Mouse (Mus musculus) T-helper 2 cell (primary cell): ENCODE measurements around the gene Ccdc7a.
"Not testable (repeated sequence)": the region's sequence is repeated elsewhere in the genome, so short reads cannot be mapped to it uniquely, and the experiment has no call there.

Experiments used
- in situ Hi-C: fragments of 300-600 bp; cut with MboI, MseI; formaldehyde crosslinking; loops from one replicate; pipeline ENCODE4 v1.15.1; 2025; ENCODE audit warnings: high pct_unique_total_duplicates

The Ccdc7a gene

DNA sequence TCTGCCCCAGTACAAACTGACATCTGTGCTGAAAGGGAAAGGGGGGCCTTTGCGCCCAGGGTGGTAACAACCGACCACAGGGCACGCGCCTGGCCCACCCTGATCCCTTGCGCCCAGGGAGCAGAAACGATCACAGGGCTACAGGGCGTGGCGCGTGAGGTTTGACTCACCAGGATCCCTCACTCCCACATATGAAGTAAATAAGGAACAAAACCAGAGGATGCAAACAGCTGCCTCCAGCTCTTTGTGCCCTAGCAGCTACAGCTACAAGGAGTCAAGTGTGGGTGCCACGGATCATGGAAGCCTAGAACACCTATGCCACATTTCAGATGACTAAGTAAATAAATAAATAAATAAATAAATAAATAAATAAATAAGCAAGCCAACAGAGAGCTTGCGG, at the start of gene Ccdc7a:
Gene Ccdc7a (minus strand): TSS at position 101 of the 400 bp plus-strand sequence.
- in situ Hi-C loops: not testable (repeated sequence)

DNA sequence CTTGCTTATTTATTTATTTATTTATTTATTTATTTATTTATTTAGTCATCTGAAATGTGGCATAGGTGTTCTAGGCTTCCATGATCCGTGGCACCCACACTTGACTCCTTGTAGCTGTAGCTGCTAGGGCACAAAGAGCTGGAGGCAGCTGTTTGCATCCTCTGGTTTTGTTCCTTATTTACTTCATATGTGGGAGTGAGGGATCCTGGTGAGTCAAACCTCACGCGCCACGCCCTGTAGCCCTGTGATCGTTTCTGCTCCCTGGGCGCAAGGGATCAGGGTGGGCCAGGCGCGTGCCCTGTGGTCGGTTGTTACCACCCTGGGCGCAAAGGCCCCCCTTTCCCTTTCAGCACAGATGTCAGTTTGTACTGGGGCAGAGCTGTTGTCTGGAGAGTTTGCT, 1.5 kb upstream of the Ccdc7a start, which contains the start of gene Ccdc7b:
Gene Ccdc7b (plus strand): TSS at position 301 of the 400 bp plus-strand sequence.
- in situ Hi-C loops: not testable (repeated sequence)

DNA sequence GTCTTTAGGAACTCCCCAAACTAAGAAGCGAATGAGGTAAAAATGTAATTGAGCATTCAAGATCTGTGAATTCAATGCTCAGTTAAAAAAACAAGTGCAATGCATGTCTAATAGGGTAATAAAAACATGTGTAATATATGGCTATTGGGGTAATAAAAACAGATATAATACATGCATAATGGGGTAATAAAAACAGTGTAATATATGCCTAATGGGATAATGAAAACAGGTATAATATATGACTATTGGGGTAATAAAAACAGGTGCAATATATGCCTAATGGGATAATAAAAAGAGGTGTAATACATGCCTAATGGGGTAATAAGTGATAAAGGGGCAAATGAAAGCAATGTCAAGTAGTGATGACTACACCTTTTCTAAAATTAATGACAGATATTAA, 73.9 kb downstream of the Ccdc7a start:
- in situ Hi-C loops: no loop called here

DNA sequence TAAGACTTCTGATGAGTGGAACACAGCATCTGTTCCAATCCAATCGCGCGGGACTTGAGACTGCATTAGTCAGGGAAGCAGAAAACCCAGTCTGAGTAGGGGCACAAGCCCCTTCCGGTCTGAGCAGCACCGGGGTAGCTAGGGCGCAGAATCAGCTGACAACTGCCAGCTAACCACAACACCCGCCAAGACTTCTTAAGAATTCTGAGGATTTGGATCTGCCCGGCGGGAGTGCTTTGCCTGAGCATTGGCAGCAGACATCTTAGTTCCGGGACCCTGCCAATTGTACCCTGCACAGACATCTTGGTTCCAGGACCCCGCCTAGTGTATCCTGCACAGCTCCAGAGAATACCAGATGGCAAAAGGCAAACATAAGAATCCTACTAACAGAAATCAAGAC, 116.4 kb downstream of the Ccdc7a start:
- in situ Hi-C loops: not testable (repeated sequence)

DNA sequence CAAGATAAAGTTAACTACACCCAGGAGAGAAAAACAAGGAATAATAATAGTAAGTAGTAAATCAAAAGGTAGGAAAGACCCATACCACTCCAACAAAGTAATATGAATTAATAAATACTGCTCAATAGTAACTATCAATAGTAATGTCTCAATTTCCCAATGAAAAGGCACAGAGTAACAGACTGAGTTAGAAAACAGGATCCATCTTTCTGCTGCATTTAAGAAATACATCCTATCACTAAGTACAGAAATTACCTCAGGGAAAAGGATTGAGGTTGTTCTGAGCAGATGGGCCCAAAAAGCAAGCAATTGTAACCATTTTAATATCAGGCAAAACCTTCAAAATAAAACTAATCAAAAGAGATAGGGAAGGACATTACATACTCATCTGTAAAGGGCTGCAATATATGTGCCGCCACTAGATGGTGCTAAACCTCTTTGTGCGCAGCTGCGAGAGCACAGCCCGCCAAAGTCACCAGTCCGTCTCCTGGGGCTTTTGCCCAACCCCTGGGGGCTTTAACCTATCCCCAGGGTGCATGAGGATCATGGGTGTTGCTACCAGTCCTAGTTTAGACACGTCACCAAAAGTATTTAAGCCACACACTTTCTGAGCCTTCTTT, 124.2 kb downstream of the Ccdc7a start:
- in situ Hi-C loops: not testable (repeated sequence)

DNA sequence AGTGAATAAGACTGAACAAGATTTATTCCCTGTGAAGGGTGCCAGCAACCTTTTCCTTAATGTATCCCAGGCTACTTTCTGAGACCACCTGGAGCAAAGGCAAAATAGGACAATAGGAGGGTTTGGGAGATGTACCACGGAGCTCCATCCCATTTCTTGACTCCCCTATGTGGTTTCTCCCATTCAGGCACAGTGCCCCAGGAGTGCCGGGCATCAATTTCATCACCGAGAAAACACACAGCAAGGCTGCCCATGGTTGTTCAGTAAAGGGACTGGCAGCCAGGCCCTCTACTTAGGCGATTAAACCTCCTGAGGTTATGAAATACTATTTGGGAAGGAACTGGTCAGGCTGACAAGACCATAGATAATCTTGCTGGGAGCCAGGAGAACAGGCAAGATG, 131.9 kb downstream of the Ccdc7a start:
- in situ Hi-C loops: no loop called here

DNA sequence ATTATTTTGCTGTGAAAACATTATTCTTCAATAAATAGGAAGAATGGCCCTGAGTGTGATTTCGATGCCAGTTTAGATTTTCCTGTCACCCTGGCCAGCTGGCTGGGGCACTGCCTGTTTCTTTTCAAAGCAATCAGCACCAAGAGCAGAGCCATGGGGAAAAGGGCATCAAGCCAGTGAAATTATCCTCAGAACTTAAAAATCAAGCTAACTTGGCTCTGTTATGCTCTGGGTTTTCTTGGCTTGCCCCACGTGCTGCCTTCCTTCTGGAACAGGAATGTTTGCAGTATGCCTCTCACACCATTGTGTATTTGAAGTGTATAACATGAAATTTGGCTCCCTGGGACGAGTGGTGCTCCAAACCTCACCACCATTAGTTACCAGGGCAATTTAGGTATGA, 182.6 kb downstream of the Ccdc7a start:
- in situ Hi-C loops: no loop called here

DNA sequence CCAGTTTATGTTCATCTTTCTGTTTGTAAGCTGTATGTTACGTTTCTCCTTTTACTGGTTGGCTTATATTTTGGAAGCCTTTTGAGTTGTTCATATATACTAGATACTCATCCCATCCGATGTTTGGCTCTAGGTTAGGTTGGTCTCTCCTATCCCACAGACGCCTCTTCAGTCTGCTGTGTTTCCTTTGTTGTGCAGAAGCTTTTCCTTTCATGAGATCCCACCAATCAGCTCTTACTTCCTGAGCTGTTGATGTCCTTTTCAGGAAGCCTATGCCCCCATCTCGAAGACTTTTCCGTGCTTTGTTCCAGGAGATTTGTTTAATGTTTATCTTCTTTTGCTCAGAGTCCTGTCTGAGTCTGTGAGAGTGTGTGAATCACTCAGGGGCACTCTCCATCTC, 221.6 kb downstream of the Ccdc7a start:
- in situ Hi-C loops: no loop called here

DNA sequence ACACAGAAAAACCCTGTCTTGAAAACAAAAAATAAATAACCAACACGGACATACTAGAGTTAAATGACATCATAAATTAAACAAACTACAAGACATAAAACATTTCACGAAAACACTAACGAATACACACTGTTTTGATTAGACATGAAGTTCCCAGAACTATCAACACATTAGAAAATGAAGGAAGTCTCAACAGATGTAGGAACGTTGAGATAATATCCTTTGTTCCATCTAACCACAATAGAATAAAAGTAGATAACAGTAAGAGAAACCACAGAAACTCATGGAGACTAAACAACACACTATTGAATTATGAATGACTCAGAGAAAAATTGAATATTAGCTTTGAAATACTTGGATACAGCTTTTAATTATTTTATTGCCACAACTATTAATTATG, 252.8 kb downstream of the Ccdc7a start:
- in situ Hi-C loops: no loop called here

DNA sequence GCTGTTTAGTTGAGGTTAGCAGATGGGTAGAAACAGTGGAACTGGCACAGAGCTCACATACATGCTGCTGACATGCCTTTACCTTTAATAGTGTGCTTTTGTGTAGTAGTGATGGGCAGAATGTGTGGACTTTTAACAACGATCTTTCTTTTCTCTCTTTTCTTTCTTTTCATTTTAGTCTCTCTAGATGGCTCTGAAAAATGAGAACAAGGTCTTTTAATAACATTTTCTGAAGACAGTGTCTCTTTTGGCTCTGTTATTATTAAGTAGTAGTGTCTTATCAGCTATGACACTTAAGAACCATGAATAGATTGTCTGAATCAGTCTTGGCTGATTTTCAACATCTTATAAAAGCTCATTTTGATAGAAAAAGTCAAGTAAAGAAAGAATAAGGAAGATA, 266.7 kb downstream of the Ccdc7a start, which contains the start of gene Gm3952:
Gene Gm3952 (minus strand): TSS at position 101 of the 400 bp plus-strand sequence.
- in situ Hi-C loops: no loop called here

DNA sequence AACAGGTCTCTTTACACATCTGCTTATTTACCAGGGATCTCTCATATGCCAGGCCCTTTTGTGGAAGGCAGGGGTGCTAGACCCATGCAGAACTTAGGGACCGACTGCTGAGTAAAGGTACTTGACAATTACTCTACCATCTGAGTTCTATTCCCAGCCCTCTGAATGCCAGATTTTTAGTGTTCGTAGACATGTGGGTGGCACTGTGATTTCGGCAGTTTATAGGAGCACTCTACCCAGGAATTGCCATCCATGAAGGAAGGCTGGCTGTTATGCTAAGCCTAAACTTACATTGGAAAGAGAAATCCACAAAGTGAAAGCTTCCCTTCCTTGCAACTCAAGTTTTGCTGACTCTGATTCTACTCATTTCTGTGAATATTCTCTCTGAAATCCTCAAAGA, 329.6 kb downstream of the Ccdc7a start:
- in situ Hi-C loops: no loop called here

DNA sequence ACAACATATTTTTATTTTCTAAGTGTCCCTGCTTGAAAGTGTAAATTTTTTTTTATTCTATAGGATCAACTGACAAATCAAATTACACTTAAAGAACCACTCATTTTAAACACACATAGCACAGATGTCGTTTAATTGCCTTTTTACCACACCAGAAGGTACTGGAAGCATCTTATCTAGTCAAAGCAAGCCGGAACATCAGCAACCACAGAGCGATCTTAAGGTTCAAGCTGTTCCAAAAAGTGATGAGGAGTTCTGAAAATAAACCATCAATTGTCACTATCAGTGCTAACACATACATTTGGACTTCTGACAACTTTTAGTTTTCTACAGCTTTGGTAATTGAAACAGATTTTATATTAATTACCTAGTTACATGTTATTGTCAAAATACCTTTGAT, 331.2 kb downstream of the Ccdc7a start:
- in situ Hi-C loops: no loop called here

DNA sequence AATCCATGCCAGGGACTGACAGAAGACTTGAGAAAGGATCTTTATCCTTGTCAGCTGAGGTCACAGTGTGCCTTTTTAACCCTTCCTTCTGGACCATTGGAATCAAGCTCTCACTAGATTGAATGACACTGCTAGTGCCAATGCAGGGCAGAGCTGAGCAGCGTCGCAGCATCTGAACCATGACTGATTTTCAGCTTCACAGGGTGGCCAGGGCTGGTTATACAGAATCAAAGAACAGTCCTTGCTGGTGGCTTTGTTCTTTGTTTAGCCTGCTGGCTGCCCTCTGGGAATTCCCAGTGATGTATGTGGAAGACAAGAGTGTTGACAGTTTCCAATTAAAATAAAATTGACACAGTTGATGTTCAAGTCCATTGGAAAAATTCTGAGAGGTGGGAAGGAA, 333.1 kb downstream of the Ccdc7a start:
- in situ Hi-C loops: no loop called here

DNA sequence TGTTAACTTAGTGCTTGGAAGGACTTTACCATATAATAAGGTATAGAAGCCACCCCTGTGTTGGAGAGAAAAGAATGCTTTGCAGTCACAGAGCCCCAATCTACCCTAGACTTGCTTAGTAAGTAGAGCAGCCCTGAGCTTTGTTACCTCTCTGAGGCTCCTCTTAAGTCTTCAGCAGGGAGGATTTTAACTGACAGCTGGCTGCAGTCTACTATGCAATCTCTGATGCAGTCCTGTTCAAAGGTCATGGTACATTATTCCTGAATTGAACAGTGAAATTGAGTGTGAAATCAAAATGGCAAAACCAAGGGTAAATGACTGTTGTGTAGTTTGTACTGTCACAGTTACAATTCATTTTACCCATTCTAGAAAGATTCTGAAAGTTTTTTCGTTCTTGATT, 338.1 kb downstream of the Ccdc7a start:
- in situ Hi-C loops: no loop called here

DNA sequence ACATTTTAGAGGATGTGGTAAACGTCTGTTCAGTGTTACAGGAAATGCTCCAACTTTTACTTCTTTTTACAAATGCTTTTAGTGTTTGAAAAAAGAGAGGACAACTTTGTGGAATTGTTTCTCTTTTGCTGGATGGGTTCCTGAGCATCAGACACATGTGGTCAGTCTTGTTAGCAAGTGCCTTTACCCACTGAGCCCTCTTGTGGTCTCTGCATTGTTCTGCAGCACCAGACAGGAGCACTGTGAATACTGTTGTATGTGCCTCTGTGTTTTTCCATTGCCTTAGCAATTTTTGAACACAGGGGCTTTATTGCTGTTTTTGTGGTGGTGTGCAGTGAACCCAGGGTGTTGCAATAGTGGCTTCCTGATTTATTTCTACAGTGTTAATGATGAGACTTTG, 340.5 kb downstream of the Ccdc7a start:
- in situ Hi-C loops: no loop called here

DNA sequence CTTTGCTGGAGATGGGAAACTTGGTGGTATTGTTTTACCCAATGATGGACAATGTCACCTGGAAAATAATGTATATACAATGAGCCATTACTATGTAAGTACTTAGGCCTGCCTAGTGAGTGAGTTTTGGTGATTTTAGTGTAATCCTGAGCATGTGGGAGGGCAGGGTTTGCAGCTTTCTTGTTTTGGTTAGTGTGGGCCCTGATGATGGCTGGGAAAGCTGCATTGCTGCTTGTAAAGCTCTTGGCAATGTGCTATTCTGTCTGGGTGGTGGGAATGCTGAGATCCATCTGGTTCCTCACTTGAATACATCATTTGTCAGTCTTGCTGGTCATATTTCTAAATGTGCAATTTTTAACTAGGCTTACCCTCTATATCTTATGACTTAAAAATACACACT, 349.1 kb downstream of the Ccdc7a start:
- in situ Hi-C loops: loop anchor here (10.0 kb wide), 1 partner anchor 201 kb away; no protein-coding TSS in a partner anchor

DNA sequence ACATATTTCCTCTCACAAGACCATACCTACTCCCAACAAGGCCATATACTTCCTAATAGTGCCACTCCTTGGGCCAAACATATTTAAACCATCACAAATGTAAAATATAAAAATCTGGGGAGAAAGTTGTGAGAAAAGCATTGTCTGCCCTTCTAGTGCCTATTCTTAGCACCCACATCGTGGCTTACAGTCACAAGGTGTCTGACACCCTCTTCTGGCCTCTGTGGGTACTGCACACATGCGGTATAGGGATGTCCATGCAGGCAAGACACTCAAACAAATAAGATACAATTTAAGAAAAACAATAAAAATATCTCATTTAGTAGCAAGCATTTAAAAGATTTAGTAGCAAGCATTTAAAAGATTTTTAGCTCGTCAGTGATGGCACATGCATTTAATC, 356.1 kb downstream of the Ccdc7a start:
- in situ Hi-C loops: loop anchor here (10.0 kb wide), 1 partner anchor 174 kb away; no protein-coding TSS in a partner anchor

DNA sequence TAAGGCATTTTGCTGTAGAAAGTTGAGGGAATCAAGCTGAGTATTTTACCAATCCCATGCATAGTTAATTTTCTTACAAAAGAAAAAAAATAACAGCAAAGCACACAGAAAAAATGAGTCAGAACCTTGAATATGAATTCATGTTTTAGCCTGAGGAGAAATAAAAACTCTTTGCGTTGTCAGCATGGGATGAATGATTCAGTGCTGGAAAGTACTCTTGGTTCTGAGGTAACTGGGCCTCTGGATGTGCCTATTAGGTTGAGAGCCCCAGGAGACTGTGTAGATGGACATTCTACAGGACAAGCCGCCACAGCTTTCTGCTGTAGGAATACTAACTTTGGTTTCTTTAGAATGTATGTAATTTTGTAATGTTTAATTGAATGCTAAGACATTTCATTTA, 360.5 kb downstream of the Ccdc7a start:
- in situ Hi-C loops: loop anchor here (10.0 kb wide), 1 partner anchor 170 kb away; no protein-coding TSS in a partner anchor

DNA sequence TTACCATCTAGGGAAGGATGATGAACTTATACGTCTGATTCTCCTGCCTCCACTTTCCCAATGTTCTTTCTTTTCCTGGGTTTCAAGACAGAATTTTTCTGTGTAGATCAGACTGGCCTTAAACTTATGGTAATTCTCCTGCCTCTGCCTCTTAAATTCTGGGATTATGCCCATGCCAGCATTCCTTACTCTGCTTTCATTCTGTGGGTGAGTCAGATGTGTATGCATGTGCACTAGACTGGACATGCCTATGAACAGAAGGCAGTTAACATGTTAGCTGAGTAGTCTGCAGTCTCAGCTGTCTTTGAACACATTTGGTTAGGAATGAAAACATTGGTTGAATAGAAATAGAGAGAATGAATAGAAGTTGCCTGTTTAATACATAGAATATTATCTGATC, 360.9 kb downstream of the Ccdc7a start:
- in situ Hi-C loops: loop anchor here (10.0 kb wide), 1 partner anchor 170 kb away; no protein-coding TSS in a partner anchor

DNA sequence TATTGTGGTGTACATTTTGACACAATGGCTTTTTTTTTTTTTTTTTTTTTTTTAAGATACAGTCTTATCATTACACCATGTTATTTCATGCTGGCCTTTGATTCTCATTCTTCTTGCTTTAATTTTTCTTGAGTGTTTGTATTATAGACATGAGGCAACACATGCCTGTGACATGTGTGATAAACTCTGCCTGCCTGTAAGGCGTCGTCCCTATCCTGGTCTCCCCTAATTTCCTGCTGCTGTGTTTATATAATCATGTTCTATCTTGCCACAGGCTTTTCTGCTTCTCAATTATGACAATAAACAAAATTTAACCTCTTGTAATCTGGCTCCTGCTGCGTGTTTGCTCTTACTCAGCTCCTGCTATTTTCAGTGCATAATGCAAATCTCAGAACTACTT, 367.4 kb downstream of the Ccdc7a start:
- in situ Hi-C loops: loop anchor here (25.0 kb wide), 1 partner anchor 1736 kb away; the partner anchor contains the start of gene Rbm34

DNA sequence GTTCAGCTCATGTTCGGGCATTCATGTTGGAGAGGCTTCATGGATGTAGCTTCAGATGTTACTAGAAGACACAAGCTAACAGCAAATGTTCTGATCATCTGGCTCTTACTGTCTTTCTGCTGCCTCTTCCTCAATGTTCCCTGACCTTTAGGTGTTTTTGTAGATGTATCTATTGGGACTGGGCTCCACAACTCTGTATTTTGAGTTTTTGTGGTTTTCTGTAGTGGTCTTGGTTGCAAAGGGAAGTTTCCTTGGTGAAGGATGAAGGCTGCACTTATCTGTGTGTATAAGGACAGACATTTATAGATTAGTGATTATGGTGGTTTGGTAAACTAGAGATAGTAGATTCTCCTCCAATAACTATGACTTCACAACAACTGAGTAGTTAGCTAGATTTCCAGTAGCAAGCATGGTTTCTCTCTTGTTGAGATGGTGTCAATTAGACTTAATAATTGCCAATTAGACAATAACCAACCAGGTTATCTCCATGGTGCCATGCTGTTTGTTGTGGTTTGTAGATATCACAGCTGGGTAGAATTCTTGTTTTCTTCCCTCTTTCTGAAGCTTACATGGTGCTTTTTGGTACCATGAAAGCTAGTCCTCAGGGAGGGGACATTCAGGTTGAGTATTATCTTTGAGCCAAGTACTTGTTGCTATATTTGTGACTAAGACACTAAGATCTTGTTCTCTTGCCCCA, 368.5 kb downstream of the Ccdc7a start:
- in situ Hi-C loops: loop anchor here (25.0 kb wide), 1 partner anchor 1735 kb away; the partner anchor contains the start of gene Rbm34

DNA sequence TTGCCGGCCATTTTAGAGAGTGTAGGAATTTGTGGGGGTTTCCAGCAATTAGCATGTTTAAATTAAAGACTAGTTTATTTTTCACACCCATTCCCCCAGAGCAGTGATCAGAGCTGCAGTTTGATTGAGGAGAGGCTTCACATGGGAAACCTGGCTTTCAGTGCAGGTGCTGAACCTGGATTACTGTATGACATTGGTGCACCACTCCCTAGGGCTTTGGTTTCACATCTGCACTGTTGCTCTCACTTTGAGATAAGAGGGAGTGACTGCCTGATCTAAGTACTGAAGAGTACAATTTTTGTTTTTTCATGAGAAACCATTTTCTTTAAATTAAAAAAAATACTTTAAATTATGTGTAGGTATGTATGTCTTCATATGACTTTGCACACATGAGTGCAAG, 375.3 kb downstream of the Ccdc7a start:
- in situ Hi-C loops: loop anchor here (25.0 kb wide), 1 partner anchor 1728 kb away; the partner anchor contains the start of gene Rbm34

DNA sequence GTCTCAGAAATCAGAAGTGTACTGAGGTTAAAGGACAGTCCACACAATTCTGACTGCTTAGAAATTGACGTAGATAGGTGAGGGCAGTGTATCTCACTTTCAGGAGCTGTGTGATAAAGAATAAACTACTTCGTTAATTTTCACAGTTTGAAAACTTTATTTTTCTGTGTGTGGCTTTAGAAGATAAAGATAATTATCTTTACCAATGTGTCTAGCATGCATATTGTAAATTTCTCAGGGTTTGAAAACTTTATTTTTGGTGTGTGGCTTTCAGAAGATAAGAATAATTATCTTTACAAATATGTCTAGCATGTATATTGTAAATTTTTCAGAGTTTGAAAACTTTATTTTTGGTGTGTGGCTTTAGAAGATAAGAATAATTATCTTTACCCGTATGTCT, 376.6 kb downstream of the Ccdc7a start:
- in situ Hi-C loops: loop anchor here (5.0 to 25.0 kb wide), 3 partner anchors 41 to 1726 kb away; partner anchors contain the start of gene Rbm34
